Mouse (Mus musculus) MEL (cell line): ENCODE results near the gene Eapp.

Experiments used
- CHD2 ChIP-seq: IDR thresholded peaks from 2 replicates; pipeline ENCODE4 v1.6.1; 2011; ENCODE audit warnings: low read length, improper control_type of control experiment
- CTCF ChIP-seq, 3 experiments: IDR thresholded peaks in 2 of 3; conservative IDR thresholded peaks in 1 of 3; 2 replicates each; pipeline ENCODE4 v1.5.1; 2011 to 2012; ENCODE audit warnings: low read length in 3 of 3, low read depth in 2 of 3, mild to moderate bottlenecking in 2 of 3, improper control_type of control experiment in 1 of 3, inconsistent platforms in 1 of 3, mixed read lengths in 1 of 3, moderate library complexity in 1 of 3; ENCODE audit not compliant: control insufficient read depth in 1 of 3, insufficient read depth in 1 of 3, poor library complexity in 1 of 3, severe bottlenecking in 1 of 3
- E2F4 ChIP-seq: IDR thresholded peaks from 2 replicates; pipeline ENCODE4 v1.6.1; 2011; ENCODE audit warnings: low read depth, low read length, improper control_type of control experiment, borderline replicate concordance
- EP300 ChIP-seq, 2 experiments: IDR thresholded peaks; 2 replicates each; pipeline ENCODE4 v1.6.1; 2011; ENCODE audit warnings: improper control_type of control experiment in 2 of 2, low read length in 2 of 2, low read depth in 1 of 2, mild to moderate bottlenecking in 1 of 2
- HCFC1 ChIP-seq: IDR thresholded peaks from 2 replicates; pipeline ENCODE4 v1.6.1; 2012; ENCODE audit warnings: low read depth, mild to moderate bottlenecking, inconsistent platforms, low read length, improper control_type of control experiment, moderate library complexity
- KAT2A ChIP-seq: conservative IDR thresholded peaks from 2 replicates; pipeline ENCODE4 v1.6.1; 2012; ENCODE audit warnings: low read depth, low read length, improper control_type of control experiment, inconsistent platforms
- MAFK ChIP-seq: IDR thresholded peaks from 2 replicates; pipeline ENCODE4 v1.6.1; 2011; ENCODE audit warnings: low read depth, mild to moderate bottlenecking, low read length, improper control_type of control experiment, borderline replicate concordance
- MAZ ChIP-seq: IDR thresholded peaks from 2 replicates; pipeline ENCODE4 v1.6.1; 2012; ENCODE audit warnings: low read depth, mild to moderate bottlenecking, inconsistent platforms, low read length, improper control_type of control experiment
- MXI1 ChIP-seq: IDR thresholded peaks from 2 replicates; pipeline ENCODE4 v1.6.1; 2011; ENCODE audit warnings: mild to moderate bottlenecking, low read depth, low read length, improper control_type of control experiment
- POLR2A ChIP-seq, 2 experiments: IDR thresholded peaks; 2 replicates each; pipeline ENCODE4 v1.6.1; 2011 to 2012; ENCODE audit warnings: low read length in 2 of 2, mild to moderate bottlenecking in 2 of 2, control low read depth in 1 of 2, improper control_type of control experiment in 1 of 2, low read depth in 1 of 2, moderate library complexity in 1 of 2; ENCODE audit not compliant: control insufficient read depth in 1 of 2, insufficient read depth in 1 of 2, poor library complexity in 1 of 2
- POLR2AphosphoS2 ChIP-seq: IDR thresholded peaks from 2 replicates; pipeline ENCODE4 v1.6.1; 2011; ENCODE audit warnings: low read length, improper control_type of control experiment
- UBTF ChIP-seq: IDR thresholded peaks from 2 replicates; pipeline ENCODE4 v1.6.1; 2012; ENCODE audit warnings: low read depth, mild to moderate bottlenecking, inconsistent platforms, low read length, improper control_type of control experiment, moderate library complexity, borderline replicate concordance; ENCODE audit not compliant: insufficient read depth
- ZKSCAN1 ChIP-seq: IDR thresholded peaks from 2 replicates; pipeline ENCODE4 v1.6.1; 2012; ENCODE audit warnings: low read depth, mild to moderate bottlenecking, inconsistent platforms, low read length, improper control_type of control experiment, moderate library complexity

DNA sequence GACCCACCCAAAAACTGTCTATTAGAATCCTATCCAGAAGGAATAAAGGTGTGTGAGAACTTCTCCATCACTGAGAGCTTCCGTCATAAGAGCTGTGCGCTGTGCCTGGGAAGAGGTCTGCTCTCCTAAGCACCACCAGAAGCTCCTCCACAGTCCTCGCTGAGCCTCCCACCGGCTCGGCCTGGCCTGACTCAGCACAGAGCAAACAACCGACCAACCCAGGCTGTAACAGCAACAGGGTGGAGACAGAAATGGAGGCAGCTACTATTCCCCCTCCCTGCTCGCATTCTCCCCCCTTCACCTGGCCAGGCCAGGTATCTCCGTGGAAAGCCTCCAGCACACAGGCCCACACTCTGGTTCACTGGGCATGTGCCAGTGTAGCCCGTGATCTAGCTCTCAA is 19.0 kb downstream of the Eapp start:
- TF ChIP-seq CTCF (IDR thresholded peaks at IDR 0.05 in 2 of 3, conservative IDR thresholded peaks at IDR 0.05 in 1 of 3; ENCODE audit: control insufficient read depth in 1 of 3, insufficient read depth in 1 of 3, low read depth in 2 of 3, low read length in 3 of 3, poor library complexity in 1 of 3, severe bottlenecking in 1 of 3) (no peak), E2F4 (no peak), KAT2A (no peak), CHD2 (no peak), MXI1 (no peak), ZKSCAN1 (no peak), UBTF (no peak), POLR2A (IDR thresholded peaks at IDR 0.05; ENCODE audit: control insufficient read depth in 1 of 2, insufficient read depth in 1 of 2, low read depth in 1 of 2, low read length in 2 of 2, poor library complexity in 1 of 2) (no peak), HCFC1 (no peak), EP300 (IDR thresholded peaks at IDR 0.05; ENCODE audit: low read depth in 1 of 2, low read length in 2 of 2) (no peak), MAZ (no peak), POLR2AphosphoS2 (no peak), MAFK (no peak)
